Mouse (Mus musculus): Measurements from ENCODE around the gene Actn1.
A peak's percentile ranks its signal among the peaks of the same experiment; 100 is the strongest.

The Actn1 gene

DNA sequence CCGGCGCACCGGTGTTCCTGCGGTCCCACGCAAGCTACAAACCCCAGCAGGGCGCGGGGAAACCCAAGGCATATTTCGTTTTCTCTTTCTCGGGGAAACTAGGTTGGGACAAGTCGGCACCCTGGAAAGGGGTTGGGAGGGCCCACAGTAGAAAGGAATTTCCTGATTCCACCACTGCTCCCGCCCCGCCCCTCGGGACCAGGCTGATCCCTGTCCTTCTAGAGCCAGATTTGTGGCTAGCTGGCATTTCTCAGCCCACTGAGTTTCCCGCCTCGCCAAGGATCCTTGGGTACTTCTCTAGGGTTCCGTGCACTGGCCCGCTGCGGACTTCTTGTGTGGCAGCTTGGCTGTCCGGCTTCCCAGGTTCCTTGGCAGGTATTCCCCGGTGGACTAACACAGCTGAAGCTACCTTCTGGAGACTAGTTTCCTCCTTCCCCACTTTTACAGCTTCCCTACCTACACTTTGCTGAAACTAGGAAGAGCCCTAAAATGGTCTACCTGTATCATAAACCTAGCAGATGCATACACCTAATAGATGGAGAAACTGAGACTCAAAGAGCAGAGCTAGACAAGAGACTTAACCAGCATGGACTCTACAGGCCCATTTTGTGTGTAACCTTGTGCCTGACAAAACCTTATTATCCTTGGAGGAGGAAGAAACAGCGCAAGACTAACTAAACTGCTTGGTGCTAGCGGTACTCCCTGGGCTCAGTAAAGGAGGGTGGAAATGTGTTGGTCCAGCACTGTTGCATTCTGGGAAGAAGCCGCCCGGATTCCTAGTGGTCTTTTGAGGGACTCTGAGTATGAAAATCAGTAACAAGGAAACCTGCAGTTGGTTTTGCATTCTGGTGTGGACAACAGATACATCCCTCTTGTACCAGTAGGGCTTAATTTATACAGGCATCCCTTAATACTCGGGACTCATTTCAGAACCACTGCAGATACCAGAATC lies 849 bp upstream of the Actn1 start:
- DNase-seq (ENCODE audit: low read depth in 1 of 2, low spot score in 2 of 2) = no peak

- DNase-seq (ENCODE audit: low read depth in 1 of 2, low spot score in 2 of 2) = peak in 1 of 2 experiments; percentile 5
Measured at GRCm38 (mm10) chr12:80259216-80260055, 735 bp downstream of the Actn1 start.

DNA sequence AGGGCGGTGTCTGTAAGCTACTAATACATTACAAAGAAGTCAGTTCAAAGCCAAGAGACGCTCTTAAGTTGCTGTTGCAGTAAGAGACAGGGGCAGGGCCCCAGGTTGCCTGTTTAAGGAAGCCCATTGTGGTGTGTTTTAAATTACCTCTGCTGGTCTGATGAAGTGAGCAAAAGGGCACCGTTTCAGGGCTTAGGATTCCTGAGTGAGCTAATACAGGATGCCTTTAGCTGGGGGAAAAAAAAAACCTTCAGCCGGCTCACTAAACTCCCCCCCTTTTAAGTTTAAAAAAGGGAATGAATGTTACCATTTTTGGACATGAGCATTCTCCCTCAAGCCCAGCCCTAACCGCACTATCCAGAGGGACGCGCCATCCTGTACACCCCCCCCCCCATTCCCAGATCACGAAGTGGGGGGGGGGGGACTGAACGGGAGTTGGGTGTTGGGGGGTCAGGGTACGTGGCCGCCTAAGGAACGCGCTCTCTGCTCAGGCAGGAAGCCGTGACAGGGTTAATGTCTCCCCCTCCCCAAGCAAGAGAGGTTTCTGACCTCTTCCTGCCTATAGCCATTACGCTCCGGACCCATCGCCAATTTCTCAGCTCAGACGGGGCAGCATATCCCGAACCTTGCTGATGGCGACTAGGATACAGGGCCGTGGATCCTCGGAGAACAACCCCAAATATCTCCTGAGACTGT lies 1.5 kb downstream of the Actn1 start:
- no peak for DNase-seq (ENCODE audit: low read depth in 1 of 2, low spot score in 2 of 2)

- DNase-seq (ENCODE audit: low read depth in 1 of 2, low spot score in 2 of 2) = no peak
Measured at GRCm38 (mm10) chr12:80251978-80252377, 8.2 kb downstream of the Actn1 start.

DNA sequence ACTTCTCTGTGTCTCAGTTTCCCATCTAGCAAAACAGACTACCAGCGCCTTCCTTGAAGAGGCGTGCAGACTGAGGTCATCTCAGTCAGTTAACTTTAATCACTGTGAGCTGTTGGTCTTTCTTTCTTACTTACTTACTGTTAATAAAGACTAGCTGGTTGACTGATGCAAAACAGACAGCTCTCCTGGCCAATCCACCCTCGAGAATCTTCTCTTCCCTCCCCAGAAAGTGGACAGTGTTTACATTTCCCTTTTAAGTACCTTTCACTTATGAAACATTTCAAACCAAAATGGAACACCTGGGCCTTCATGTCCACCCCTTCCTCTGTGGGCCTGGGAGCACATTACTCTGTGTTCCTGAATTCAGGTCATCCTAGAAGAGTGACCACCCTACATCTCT lies 8.6 kb downstream of the Actn1 start:
- DNase-seq (ENCODE audit: low read depth in 1 of 2, low spot score in 2 of 2) = no peak

GRCm38 (mm10) chr12:80249539-80249938 lies 10.6 kb downstream of the Actn1 start:
- DNase-seq (ENCODE audit: low read depth in 1 of 2, low spot score in 2 of 2) = no peak

GRCm38 (mm10) chr12:80247067-80247466 lies 13.1 kb downstream of the Actn1 start:
- no peak for DNase-seq (ENCODE audit: low read depth in 1 of 2, low spot score in 2 of 2)

- no peak for DNase-seq (ENCODE audit: low read depth in 1 of 2, low spot score in 2 of 2)
Measured at GRCm38 (mm10) chr12:80246505-80246904, 13.7 kb downstream of the Actn1 start.

DNA sequence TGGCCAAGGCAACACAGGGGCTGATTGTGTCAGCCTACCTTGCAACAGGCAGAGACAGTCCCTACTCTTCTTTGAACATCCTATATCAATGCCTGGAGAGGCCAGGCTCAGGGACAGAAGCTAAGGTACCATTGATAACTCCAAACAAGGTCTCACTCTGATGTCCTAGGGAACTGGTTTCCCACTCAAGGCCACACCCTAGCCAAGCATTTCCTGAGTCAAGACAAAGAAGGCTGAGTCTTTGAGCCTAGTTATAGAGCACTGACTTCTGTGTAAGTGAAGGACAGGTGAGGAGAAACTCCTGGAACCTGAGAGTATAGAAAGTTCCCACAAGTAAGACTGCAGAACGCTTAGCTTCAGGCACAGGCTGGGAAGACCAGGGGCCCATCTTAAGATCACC lies 15.4 kb downstream of the Actn1 start:
- no peak for DNase-seq (ENCODE audit: low read depth in 1 of 2, low spot score in 2 of 2)

DNA sequence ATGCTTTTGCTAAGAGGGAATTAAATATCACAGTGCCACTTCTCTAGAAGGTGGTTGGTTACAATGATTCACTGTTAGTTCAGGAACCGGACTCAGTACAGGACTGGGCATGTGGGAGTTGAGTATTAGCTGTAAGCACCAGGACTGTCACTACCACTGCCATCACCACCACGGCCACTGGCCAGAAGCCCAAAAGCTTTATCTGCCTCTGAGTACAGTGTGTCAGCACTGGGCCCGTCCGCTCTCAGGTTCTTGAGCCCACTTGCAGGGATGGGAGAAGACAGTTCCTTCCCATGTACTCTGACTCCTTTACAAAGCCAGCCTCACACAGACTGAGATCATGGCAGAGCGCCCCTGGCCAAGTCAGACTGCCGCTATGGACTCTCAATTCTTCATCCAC lies 16.0 kb downstream of the Actn1 start:
- no peak for DNase-seq (ENCODE audit: low read depth in 1 of 2, low spot score in 2 of 2)

- DNase-seq (ENCODE audit: low read depth in 1 of 2, low spot score in 2 of 2) = no peak
Measured at GRCm38 (mm10) chr12:80243335-80243734, 16.8 kb downstream of the Actn1 start.

DNA sequence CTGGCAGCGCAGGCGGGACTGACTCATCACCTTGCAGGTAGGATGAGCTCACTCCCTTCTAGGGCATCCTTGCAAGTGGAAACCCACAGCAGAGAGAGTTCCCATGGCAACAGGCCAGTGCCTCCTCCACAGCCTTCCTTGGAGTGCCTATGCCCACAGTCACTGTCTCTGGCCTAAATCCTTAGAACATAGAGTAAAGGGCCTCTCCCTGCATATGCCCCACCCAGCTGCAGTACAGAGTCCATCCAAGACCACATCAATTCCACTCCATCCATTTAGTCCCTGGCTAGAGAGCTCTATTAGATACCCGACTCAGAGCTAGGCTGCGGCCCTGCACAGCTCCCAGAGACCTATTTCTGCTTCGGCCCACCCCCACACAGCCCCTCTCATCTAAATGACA lies 20.7 kb downstream of the Actn1 start:
- DNase-seq (ENCODE audit: low read depth in 1 of 2, low spot score in 2 of 2) = no peak

DNA sequence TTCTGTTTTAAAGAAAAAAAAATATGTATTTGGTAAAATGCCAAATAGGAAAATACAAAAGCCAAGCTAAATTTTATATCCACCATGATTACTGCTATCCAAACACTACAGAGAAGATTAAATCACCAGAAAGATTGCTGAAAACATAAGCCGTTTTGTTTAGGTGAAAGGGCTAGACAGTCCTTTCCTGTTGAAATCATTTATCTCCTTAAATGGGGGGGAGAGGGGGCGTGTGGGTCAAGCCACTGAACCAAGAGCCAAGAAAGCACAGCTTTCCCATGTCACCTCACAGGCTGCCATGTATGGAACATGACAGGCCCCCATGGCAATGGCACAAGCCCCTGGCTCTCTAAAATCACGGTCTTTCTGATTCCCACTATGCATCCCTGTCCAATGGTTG lies 21.6 kb downstream of the Actn1 start:
- DNase-seq (ENCODE audit: low read depth in 1 of 2, low spot score in 2 of 2) = no peak

- no peak for DNase-seq (ENCODE audit: low read depth in 1 of 2, low spot score in 2 of 2)
Measured at GRCm38 (mm10) chr12:80235295-80235694, 24.9 kb downstream of the Actn1 start.

DNA sequence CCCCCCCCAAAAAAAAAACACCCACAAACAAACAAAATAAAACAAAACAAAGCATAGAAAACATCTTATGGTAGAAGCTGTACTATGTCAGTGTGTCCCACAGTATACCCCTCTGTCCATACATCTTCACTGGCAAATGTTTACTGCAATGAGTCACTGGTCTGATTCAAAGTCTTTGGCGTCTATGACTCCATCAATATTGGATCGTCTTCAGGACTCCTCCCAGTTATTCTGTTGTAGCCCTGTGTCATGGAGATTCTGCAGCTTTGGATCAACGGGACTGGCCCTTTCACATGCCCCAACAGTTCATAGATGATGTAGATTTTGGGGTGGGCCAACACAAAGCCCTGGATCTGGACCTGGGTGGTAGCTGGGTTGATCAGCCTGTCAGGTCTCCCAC lies 25.9 kb downstream of the Actn1 start:
- no peak for DNase-seq (ENCODE audit: low read depth in 1 of 2, low spot score in 2 of 2)

- DNase-seq (ENCODE audit: low read depth in 1 of 2, low spot score in 2 of 2) = no peak
Measured at GRCm38 (mm10) chr12:80232840-80233218, 27.3 kb downstream of the Actn1 start.

DNA sequence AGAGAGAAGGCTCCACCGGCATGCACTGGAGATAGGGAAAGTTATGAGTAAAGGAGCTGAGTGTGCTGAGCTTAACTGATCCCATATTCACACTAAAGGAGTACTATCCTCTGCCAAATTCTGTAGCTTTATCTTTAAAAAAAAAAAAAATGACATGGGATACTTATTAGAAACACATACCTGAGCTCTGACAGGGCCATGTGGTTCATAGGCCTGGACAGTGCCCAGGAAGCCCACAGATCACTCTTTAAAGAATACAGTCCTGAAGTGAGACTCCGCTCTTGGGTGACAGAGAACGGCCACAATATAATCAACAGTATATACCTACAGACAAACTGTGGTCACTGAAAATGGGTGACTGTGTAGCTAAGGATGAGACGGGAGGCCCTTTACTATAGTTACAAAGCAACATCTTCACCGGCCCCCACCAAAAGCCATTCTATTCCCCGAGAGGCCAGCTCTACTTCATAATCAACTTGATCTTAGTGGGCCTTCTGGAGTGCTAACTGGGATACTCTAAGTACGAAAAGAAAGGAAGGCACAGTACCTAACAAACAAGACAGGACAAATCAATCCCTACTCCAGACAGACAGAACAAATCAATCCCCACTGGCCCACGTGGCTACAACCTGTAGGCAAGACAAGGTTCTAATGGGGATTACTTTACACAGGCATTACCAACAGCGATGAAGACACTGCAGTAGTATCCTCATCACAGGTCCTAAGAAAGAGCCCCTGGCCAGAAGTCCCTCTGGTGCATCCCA lies 27.9 kb downstream of the Actn1 start:
- DNase-seq (ENCODE audit: low read depth in 1 of 2, low spot score in 2 of 2) = no peak

DNA sequence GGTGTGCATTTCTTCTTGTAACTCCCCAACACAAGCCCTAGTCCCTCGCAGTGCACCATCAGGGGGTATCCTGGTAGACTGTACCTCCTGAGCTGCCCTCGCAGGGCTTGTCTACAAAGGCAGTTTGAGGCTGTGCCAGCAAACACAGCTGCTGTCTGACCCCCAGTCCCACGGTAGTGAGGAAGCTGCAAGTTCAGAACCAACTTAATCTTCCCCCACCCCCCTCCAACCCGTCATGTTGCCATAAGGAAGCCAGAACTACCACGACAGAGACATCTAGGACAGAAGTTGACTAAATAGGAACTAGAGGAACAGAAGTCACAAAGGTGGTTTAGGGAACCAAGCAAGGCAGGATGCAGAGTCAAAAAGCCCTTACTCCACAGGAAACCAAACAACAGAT lies 28.9 kb downstream of the Actn1 start:
- DNase-seq (ENCODE audit: low read depth in 1 of 2, low spot score in 2 of 2) = no peak

GRCm38 (mm10) chr12:80230854-80231253 lies 29.3 kb downstream of the Actn1 start:
- DNase-seq (ENCODE audit: low read depth in 1 of 2, low spot score in 2 of 2) = no peak

- DNase-seq (ENCODE audit: low read depth in 1 of 2, low spot score in 2 of 2) = no peak
Measured at GRCm38 (mm10) chr12:80230111-80230700, 30.0 kb downstream of the Actn1 start.
